Mouse (Mus musculus) ES-E14 (cell line): ENCODE measurements around the gene Mpig6b.
"Not testable (repeated sequence)": the region's sequence is repeated elsewhere in the genome, so short reads cannot be mapped to it uniquely, and the experiment has no call there.

Experiments
- CHD2 ChIP-seq: IDR thresholded peaks from 2 replicates; pipeline ENCODE4 v1.6.1; 2014; ENCODE audit warnings: mild to moderate bottlenecking, low read depth, low read length, inconsistent platforms
- HCFC1 ChIP-seq: IDR thresholded peaks from 2 replicates; pipeline ENCODE4 v1.6.1; 2012; ENCODE audit warnings: low read length, inconsistent platforms, borderline replicate concordance; ENCODE audit not compliant: insufficient read depth
- MAFK ChIP-seq: IDR thresholded peaks from 2 replicates; pipeline ENCODE4 v1.6.1; 2014; ENCODE audit warnings: mild to moderate bottlenecking, low read depth, low read length, inconsistent platforms; ENCODE audit not compliant: insufficient read depth
- ZC3H11A ChIP-seq: IDR thresholded peaks from 2 replicates; pipeline ENCODE4 v1.6.1; 2012; ENCODE audit warnings: low read depth, mild to moderate bottlenecking, inconsistent platforms, low read length, borderline replicate concordance

DNA sequence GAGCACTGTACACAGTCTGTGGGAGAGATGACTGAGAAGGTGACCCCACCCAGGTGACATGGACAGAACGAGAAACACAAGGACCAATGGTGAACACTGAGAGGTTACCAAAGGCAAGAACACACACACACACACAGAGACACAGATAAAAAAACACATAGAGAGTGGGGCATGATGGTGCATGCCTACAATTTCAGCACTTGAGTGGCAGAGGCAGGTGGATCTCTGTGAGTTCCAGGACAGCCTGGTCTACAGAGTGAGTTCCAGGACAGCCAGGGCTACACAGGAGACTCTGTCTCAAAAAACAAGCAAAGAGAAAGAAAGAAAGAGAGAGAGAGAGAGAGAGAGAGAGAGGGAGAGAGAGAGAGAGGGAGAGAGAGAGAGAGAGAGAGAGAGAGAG is 32.3 kb downstream of the Mpig6b start:
- TF ChIP-seq CHD2, HCFC1, MAFK, ZC3H11A: not testable (repeated sequence)
